Mouse (Mus musculus): ENCODE data around the gene H2-K1. TPM values are rescaled to one million over a fixed set of nuclear protein-coding genes. Genes with fewer than 3 reads are reported as not detected.
A peak's percentile ranks its signal among the peaks of the same experiment; 100 is the strongest.
"Not testable (repeated sequence)": the region's sequence is repeated elsewhere in the genome, so short reads cannot be mapped to it uniquely, and the experiment has no call there.

H2-K1 gene
- total RNA-seq, 1 experiment from 2014 or later, result 1,803 TPM

- ATAC-seq (ENCODE audit: extremely low read depth, insufficient number of reproducible peaks, low FRiP score, poor library complexity, severe bottlenecking), result no peak
Observed at GRCm38 (mm10) chr17:34028501-34029149, 28.5 kb upstream of the H2-K1 start.

- peak; percentile 47 for ATAC-seq (ENCODE audit: extremely low read depth, insufficient number of reproducible peaks, low FRiP score, poor library complexity, severe bottlenecking)
Observed at GRCm38 (mm10) chr17:34027656-34028223, 27.6 kb upstream of the H2-K1 start, which contains the start of gene H2-Ke6. TSS of gene H2-Ke6 (minus strand) at chr17:34028060.

DNA sequence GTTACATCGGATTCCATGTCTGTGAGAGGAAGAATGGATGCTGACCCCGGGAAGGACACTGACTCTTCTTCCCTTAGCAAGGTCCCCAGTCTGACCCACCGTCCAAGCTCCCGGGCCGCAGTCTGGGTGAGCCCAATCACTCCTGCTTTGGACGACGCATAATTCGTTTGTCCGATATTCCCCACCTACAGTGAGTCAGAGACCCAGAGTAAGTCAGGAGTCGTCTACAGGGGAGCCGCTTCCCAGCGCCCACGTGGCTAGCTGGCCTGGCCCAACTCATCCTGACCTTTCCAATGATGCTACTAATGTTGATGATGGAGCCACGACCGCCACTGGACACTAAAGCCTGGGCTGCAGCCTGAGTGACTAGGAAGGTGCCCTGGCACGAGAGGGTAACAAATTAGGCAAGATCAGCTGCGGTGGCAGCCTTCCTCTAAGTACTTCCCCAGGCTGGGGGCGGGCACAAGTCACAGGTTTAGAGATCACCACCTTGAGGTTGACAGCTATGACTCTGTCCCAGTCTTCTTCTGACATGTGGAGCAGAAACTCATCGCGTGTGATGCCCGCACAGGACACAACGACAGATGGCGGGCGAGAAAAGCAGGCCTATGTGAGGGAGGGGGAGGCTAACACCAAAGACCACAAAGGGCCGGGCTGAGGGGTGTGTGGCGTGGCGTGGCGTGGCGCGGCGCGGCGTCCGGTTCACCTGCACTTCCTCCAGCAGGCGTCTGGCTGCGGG, 26.9 kb upstream of the H2-K1 start:
- ATAC-seq (ENCODE audit: extremely low read depth, insufficient number of reproducible peaks, low FRiP score, poor library complexity, severe bottlenecking), result peak; percentile 56

- no peak for ATAC-seq (ENCODE audit: extremely low read depth, insufficient number of reproducible peaks, low FRiP score, poor library complexity, severe bottlenecking)
Observed at GRCm38 (mm10) chr17:34026221-34026620, 26.1 kb upstream of the H2-K1 start.

DNA sequence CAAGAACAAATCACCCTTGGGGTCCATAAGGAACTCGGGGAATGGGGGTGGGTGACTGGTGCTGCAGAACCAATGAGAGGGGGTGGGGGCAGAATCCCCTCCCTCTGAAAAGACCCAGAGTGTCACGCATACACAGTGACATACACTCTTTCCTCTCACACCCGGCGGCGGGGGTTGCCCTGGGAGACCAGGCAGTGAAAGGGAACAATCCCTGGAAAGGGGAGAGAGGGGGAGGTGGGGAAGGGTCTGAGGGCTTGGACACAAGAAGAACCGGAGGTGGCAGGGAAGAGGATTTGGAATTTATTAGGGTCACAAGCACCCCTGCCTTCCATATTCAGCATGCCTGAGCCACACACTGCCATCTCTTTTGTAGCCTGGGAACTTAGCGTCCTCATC, 25.6 kb upstream of the H2-K1 start:
- ATAC-seq (ENCODE audit: extremely low read depth, insufficient number of reproducible peaks, low FRiP score, poor library complexity, severe bottlenecking), result no peak

DNA sequence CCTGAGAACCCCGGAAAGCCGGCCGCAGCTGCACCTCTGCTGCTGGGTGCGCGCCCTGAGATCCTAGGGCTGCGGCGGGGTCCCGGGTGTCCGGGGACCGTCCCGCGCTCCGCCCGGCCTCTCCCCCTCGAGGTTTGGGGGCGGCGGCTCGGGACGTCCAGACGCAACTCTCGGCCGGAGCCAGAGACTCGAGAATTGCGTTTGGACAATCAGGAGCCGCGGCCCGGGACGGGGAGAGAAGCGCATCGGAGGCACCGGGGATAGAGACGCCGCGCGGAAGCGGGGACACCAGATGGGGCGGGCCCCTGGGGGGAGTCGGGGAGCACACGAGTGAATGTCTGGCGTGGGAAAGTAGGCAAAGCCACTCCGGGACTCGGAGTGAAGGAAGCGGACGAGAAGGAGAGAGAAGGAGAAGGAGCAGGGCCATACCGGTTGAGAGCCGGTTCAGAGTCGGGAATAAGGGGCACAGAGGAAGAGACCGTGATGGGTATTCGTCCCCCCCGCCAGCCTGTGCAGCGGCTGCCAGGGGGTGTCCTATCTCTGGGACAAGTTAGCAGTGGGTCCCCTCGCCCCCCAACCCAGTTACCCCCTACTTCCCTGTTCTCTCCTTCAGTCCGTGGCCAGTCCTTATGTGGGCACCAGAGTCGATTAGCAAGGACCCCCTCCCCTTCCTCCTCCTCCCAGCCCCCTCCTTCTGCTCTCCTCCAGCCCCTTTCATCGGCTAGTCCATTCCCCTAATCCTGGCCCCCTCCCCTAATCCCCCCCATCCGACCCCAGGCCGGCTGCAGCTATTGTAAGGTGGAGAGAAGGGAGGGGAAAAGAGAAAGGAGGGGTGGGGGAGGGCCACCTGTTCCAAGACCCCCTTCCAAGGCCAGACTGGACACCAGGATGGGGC, 25.0 kb upstream of the H2-K1 start:
- ATAC-seq (ENCODE audit: extremely low read depth, insufficient number of reproducible peaks, low FRiP score, poor library complexity, severe bottlenecking), result no peak

GRCm38 (mm10) chr17:34024317-34024821, 24.2 kb upstream of the H2-K1 start, which contains the start of gene Ring1:
TSS of gene Ring1 (minus strand) at chr17:34024680.
- peak; percentile 37; the same call in 1 of the 2 replicates for ATAC-seq (ENCODE audit: extremely low read depth, insufficient number of reproducible peaks, low FRiP score, poor library complexity, severe bottlenecking)

DNA sequence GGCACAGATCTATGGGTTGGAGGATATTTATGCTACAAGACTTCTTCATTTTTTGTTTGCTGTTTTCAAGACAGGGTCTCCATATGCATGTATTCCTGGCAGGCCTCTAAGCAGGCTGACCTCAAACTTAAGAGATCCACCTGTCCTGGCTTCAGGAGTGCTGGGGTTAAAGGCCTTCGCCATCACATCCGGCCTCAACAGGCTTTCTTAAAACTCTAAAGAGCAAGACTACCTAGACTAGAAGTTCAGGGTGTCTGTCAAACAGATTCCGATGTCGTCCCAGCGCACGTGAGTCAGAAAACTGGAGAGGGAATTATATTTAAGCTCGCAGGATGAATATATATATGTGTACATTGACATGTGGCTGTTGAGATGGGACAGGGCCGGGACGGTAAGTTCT, 23.5 kb upstream of the H2-K1 start:
- no peak for ATAC-seq (ENCODE audit: extremely low read depth, insufficient number of reproducible peaks, low FRiP score, poor library complexity, severe bottlenecking)

DNA sequence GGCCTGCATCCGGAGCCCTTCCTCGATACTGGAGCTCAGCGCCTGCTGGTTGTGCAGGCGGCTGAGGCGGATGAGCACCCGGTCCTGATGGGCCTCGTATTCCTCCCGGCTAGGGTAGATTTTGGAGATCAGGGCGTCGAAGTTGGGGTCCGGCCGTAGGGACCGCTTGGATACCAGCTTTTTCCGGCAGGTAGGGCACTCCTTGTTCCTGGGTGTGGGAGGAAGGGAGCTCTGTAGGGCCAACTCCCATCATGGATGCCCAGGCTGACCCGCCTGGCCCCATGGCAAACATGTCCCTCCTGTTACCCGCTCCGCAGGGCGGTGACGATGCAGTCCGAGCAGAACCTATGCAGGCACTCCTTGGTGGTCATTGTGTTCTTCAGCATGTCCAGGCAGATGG, 22.8 kb upstream of the H2-K1 start:
- no peak for ATAC-seq (ENCODE audit: extremely low read depth, insufficient number of reproducible peaks, low FRiP score, poor library complexity, severe bottlenecking)

DNA sequence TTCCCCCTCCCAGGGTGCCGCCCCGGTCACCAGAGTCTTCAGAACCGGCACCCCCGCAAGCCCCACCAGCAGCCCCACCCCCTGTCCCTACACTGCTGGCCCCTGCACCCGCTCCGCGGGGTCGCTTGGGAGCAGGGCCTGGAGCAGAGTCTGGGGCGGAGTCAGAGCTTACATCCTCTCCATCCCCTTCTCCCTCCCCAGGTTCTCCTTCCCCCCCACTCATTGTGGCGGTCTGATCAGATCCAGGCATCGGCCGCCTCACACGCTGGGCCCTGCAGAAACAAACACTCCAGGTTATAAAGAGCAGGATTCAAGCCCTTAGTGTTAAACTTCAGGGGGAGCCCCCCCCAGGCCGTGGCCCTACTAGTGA, 22.3 kb upstream of the H2-K1 start:
- ATAC-seq (ENCODE audit: extremely low read depth, insufficient number of reproducible peaks, low FRiP score, poor library complexity, severe bottlenecking), result no peak

DNA sequence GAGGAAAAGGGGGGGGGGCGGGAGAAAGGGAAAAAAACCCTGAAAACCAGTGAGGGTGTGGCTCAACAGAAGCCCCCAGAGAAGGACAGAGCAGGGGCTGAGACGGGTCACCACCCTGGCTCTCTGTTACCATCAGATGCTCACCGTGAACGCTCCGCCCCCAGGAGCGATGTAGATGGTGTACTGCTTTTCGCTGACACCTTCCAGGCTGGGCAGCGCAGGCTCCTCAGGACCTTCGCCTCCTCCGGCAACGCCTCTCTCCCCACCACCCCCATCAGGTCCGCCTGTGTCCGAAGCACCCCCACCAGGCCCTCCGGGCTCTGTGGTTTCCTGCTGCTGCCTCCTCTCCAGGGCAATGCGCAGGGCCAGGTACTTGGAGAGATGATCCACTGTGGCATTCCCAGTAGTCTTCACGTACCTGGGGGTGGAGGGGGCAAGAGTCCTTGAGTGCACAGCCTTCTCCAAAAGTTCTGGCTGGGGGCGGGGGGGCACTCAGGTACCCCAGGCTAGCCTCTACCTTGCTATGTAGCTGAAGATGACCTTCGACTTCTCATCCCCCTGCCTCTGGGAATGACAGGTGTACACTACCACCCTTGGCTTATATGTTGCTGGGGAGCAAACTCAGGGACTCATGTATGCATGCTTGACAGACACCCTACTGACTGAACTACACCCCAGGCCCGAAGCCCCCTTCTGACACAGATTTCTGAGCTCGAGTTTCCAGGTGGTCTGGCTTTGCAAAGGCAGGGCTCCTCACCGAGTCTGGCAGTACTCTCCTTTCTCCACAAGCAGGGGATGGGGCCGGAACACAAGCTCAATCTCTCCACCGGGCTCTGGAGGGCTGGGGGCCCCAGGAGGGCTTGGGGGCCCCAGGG, 21.6 kb upstream of the H2-K1 start:
- no peak for ATAC-seq (ENCODE audit: extremely low read depth, insufficient number of reproducible peaks, low FRiP score, poor library complexity, severe bottlenecking)

- ATAC-seq (ENCODE audit: extremely low read depth, insufficient number of reproducible peaks, low FRiP score, poor library complexity, severe bottlenecking), result no peak
Observed at GRCm38 (mm10) chr17:34013436-34013835, 13.3 kb upstream of the H2-K1 start.

DNA sequence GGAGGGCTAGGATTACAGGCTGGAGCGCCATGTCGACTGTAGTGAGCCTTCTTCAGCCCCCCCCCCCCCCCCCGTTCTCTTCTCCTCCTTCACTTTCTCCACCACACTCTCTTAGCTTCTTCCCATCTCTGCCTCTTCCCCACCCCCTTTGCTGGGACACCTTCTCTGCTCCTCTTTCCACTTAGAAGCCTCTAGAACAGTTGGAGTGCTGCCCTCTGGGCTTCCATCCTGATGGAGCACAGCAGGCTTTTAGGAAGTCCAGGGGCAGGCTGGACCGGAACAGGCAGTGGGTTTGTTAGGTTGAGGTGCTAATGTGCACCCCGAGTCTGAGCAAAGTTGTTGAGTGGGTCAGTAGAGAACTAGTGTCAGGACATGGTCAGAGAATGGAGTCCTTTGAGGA, 10.0 kb upstream of the H2-K1 start:
- ATAC-seq (ENCODE audit: extremely low read depth, insufficient number of reproducible peaks, low FRiP score, poor library complexity, severe bottlenecking), result no peak

DNA sequence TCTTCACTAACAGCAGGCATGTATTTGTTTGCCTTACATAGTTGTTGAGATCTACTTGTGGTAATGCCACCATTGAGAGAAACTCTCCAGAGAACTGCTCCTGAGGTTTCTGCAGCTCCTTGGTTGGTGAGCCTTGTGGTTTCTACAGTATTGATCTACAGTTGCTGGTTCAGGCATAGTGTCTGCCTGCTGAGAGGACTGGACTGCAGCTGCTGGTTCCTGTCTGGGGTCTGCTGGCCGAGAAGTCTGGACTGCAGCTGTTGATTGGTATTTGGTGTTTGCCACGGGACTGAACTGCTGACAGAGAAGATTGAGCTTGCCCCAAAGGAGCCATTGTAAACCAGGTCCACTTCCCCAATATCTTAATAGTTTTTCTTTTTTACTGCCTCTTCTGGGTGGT, 6.4 kb upstream of the H2-K1 start:
- ATAC-seq (ENCODE audit: extremely low read depth, insufficient number of reproducible peaks, low FRiP score, poor library complexity, severe bottlenecking), result no peak

GRCm38 (mm10) chr17:34003426-34003825, 3.3 kb upstream of the H2-K1 start:
- ATAC-seq (ENCODE audit: extremely low read depth, insufficient number of reproducible peaks, low FRiP score, poor library complexity, severe bottlenecking), result no peak

DNA sequence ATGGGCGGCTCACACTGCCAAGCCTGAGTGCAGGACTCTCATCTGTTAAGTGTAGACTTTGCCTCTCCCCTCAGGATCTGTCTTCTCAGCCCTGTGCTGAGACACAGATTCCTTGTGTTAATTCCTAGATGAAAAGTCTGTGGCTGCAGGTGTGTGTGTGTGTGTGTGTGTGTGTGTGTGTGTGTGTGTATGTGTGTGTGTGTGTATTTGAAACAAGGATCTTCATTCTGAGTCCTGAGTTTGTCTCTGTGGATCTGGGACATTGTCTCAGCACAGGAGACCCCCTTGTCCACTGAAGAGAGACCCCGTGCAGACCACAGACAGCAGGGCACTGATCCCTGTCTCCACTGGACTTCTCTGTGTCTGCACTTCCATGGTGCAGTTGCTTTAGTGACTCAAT, 649 bp upstream of the H2-K1 start:
- ATAC-seq (ENCODE audit: extremely low read depth, insufficient number of reproducible peaks, low FRiP score, poor library complexity, severe bottlenecking), result not testable (repeated sequence)

GRCm38 (mm10) chr17:33999341-34000149, 602 bp downstream of the H2-K1 start:
- no peak for ATAC-seq (ENCODE audit: extremely low read depth, insufficient number of reproducible peaks, low FRiP score, poor library complexity, severe bottlenecking)

All from neutrophil, adult 5-6 weeks (primary cell).